Mouse (Mus musculus): ENCODE results near the gene Hist1h3i.

Gene Hist1h3i

DNA sequence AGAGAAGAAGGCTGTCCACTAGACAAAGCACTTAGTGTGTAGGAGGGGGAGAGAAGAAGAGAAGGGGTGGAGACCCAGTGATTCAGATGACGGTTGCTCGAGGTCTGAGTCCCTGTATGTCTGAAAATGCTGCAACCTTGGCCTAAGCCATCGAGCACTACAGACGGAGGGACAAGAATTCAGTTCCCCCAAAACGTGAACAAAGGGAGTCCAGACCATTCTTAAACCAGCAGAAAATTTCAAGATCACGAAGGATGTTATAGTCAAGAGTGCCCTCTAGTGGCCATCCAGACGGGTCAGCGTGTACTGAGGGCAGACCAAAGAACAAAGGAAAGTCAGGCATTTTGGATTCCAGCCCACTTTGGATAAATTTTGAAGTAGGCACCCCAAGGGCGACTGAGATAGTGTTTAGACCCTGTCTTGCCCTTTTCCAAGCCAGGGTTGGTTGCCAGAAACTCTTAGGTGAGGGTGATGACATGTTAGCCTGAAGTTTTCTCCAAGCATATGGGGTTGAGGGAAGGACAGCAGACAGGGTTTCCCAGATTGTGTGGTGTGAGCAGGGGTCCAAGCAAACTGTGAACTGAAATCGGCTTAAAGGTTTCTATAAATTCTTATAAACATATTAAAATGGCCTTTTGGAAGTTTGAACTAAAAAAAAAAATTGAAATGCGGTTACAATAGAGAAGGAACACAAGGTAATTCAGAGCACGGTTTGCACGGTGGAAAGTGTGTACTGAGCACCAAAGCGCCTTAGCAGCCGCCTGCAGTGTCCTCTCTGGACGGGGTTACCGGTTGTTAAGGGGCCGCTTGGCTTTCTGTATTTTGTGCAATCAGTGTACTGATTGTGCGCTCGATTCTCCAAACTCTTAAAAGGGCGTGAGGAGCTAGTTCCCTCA, 48.9 kb downstream of the Hist1h3i start:
- DNase-seq (ENCODE audit: low spot score), result peak; percentile 89

GRCm38 (mm10) chr13:21733466-21733865, 49.7 kb downstream of the Hist1h3i start:
- DNase-seq (ENCODE audit: low spot score), result no peak
